Mouse (Mus musculus) midbrain, embryonic 10.5 days (tissue): ENCODE data around the gene P2ry2. TPM values are rescaled to one million over a fixed set of nuclear protein-coding genes. Genes with fewer than 3 reads are reported as not detected.

Experiments used
- DNase-seq: peaks from one replicate; pipeline ENCODE4 v3.0.0-alpha.2; 2017; ENCODE audit warnings: low spot score
- H3K27ac ChIP-seq: fragments of 300-500 bp; sonication (generic); replicated peaks from 2 replicates; pipeline ENCODE4 v1.5.1; 2016; ENCODE audit warnings: mild to moderate bottlenecking
- H3K27me3 ChIP-seq: fragments of 300-500 bp; sonication (generic); 2 replicates; pipeline ENCODE4 v1.6.1; 2016; ENCODE audit warnings: low read depth, mild to moderate bottlenecking; ENCODE audit not compliant: poor library complexity, severe bottlenecking
- H3K36me3 ChIP-seq: fragments of 300-500 bp; sonication (generic); 2 replicates; pipeline ENCODE4 v1.6.1; 2016; ENCODE audit warnings: mild to moderate bottlenecking, moderate library complexity
- H3K4me1 ChIP-seq: fragments of 300-500 bp; sonication (generic); 2 replicates; pipeline ENCODE4 v1.6.1; 2016
- H3K4me3 ChIP-seq: fragments of 300-500 bp; sonication (generic); 2 replicates; pipeline ENCODE4 v1.5.1; 2016; ENCODE audit warnings: mild to moderate bottlenecking, moderate library complexity
- H3K9me3 ChIP-seq: fragments of 300-500 bp; sonication (generic); replicated peaks from 2 replicates; pipeline ENCODE4 v1.6.1; 2016; ENCODE audit warnings: mild to moderate bottlenecking
- WGBS: fragments of 180-500 bp; shearing (Covaris S2); methylation state at CpG from one replicate; pipeline ENCODE4 v1.1.7; 2016; 5-methylcytosine and 5-hydroxymethylcytosine counted together
- polyA plus RNA-seq: library from polyadenylated mRNA; unstranded; fragments of >200 nt; fragmentation: Nextera tagmentation; extraction: Ambion mirVana; gene quantifications from 2 replicates; pipeline ENCODE4 v1.2.1, GENCODE M21; 2016

P2ry2 gene
- polyA plus RNA-seq, 1 experiment from 2014 or later, result 0.22 TPM

DNA sequence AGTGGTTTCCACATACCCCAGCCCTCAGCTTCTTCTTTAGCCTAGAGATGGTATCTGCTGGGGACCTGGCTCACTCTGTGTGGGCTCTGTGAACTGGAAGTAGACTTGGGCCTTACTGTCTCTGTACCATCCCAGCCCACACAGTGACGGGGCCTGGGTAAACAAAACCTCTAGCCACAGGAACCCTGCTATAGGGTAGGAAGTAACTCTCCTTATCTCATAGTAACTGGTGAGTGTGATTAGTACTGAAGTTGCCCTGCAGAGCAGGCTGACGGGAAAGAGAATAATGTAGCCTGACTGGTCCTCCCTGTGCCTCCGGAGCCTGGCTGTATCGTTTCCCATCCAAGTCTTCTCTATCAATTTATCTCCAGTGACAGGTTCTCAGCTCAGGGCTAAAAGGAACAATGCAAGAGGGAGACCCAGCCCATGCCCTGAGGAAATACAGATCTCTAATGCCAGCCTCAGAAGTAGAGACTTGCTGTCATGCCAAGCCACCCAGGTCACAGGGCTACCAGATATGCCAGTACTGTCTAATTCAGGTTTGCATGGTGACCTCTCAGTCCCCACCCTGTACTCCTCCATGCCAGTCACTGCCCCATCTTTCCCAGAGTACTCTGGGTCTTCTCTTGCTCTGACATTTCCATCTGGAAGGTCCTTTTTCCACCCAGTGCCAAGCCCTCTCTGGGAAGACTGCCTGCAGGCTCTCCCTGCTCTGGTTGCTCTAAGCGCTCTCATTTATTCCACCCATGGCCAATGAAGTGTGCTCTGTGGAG, 29.5 kb upstream of the P2ry2 start:
- no peak for DNase-seq
- no peak overlapping the region for H3K27ac ChIP-seq
- WGBS, result 74% methylated on average over 5 of the region's 5 CpGs
- H3K9me3 ChIP-seq, result no peaks in the 10 kb centered on the region
- H3K27me3 ChIP-seq, result no peaks in the 10 kb centered on the region
- H3K4me1 ChIP-seq, result peaks cover 8% of the 10 kb centered on the region; the same call in 1 of the 2 replicates
- no peak overlapping the region for H3K4me3 ChIP-seq
- no peaks in the 10 kb centered on the region for H3K36me3 ChIP-seq

DNA sequence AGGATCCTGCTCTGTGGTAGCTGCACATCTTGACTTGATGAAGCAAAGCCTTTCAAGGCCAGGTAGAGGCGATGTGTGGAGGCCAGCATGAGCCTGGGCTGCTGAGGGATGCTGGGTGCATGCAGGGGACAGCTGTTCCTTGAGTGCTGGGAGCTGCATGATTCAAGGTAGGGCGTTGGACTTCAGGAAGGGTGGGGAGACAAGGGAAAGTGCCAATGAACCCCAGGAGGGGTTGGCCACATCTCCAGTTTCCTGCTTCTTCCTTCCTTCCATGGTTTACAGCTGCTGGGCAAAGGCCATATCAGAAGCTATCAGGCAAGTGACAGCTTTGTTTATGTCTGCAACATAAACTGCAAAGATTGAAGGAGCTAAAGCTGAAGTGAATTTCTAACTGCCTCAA, 28.9 kb upstream of the P2ry2 start:
- no peaks in the 10 kb centered on the region for H3K9me3 ChIP-seq
- 75% methylated on average over 2 of the region's 2 CpGs for whole genome bisulfite sequencing
- no peak overlapping the region for H3K4me3 ChIP-seq
- H3K4me1 ChIP-seq, result peaks cover 8% of the 10 kb centered on the region; the same call in 1 of the 2 replicates
- no peaks in the 10 kb centered on the region for H3K27me3 ChIP-seq
- H3K27ac ChIP-seq, result no peak overlapping the region
- DNase-seq, result no peak
- H3K36me3 ChIP-seq, result no peaks in the 10 kb centered on the region

DNA sequence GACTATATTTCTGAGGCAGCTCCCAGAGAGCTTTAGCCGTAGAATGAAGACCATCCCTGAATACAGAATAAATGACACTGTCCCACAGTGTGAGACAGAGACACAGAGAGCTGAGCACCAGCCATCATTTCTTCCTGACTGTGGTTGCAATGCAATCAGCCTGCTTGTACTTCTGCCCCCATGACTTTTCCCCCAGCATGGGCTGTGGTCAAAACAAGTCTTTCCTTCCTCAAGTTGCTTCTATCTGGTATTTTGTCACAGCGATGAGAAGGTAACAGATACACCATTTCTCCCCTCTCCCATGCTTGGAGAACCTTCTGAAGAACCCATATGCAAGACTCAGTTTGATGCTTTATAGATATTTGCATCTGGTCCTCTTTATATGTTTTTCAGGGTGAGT, 20.7 kb upstream of the P2ry2 start:
- 90% methylated on average over 2 of the region's 2 CpGs for WGBS
- no peak overlapping the region for H3K27ac ChIP-seq
- H3K4me3 ChIP-seq, result no peak overlapping the region
- H3K4me1 ChIP-seq, result 0 out of 2 replicates have a peak, but pooled peaks cover 4% of the 10 kb centered on the region
- DNase-seq, result no peak
- no peaks in the 10 kb centered on the region for H3K36me3 ChIP-seq
- no peaks in the 10 kb centered on the region for H3K27me3 ChIP-seq
- no peaks in the 10 kb centered on the region for H3K9me3 ChIP-seq

DNA sequence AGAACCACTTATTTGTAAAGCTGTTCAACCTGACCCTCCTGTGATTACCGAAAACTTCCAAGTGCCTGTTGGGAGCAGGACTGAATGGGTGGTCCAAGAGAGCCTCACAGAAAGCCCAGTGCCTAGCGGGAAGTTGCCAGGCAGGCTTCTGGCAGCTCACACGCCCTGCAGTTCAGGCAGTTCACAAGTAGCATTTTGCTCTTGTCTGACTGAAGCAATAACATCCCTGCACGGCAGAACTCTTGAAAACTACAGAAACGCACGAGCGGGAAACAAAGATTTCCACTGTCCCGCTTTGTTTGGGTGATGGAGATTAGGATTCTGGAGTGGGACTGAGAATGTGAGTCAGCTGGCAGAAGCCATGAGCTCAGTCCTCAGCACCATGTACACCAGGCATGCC, 18.6 kb upstream of the P2ry2 start:
- Histone ChIP-seq H3K27me3 (no peaks in the 10 kb centered on the region), H3K36me3 (no peaks in the 10 kb centered on the region)
- 69% methylated on average over 8 of the region's 8 CpGs for WGBS

DNA sequence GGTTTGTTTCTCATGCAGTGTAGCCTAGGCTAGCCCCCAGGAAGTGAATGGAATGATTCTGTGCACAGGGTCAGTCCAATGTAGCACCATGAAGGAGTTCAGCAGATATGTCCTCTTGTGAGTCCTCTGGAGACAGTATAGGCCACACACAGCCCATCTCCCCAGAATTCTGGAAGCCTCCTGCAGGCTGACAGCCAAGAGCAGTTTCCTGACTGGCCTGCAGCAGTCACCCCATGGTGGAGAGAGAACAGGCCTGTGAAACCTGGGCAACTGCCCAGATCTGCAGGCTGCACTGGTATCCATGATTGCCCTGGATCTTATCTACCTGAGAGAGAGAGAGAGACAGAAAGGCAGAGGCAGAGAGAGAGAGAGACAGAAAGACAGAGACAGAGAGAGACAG, 18.1 kb upstream of the P2ry2 start:
- Histone ChIP-seq H3K9me3 (no peaks in the 10 kb centered on the region), H3K36me3 (no peaks in the 10 kb centered on the region), H3K27me3 (no peaks in the 10 kb centered on the region), H3K4me1 (0 out of 2 replicates have a peak, but pooled peaks cover 4% of the 10 kb centered on the region), H3K4me3 (no peak overlapping the region), H3K27ac (no peak overlapping the region)
- DNase-seq, result no peak

More for the DNA sequence above, 18.6 kb upstream of the P2ry2 start:
- H3K9me3 ChIP-seq, result no peaks in the 10 kb centered on the region
- no peak for DNase-seq
- H3K4me3 ChIP-seq, result no peak overlapping the region
- H3K27ac ChIP-seq, result no peak overlapping the region
- 0 out of 2 replicates have a peak, but pooled peaks cover 4% of the 10 kb centered on the region for H3K4me1 ChIP-seq

DNA sequence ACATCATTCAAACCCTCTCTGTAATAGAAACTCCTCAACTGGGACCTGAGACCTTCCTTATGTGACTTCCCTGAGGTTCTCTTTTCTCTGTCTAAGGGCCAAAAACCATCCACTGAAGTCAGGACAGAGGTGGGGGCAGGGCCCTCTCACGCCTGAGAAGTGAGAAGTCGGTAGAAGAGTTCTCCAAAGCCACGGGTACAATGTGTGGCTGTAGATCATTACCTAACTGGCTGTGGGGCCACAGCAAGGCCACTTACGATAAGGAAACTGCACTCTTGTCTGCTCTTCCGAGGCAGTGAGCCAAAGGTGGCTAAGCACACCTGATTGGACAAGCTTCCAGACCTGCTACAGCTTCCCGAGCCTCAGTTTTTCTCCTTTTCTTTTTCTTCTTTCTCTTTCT, 16.8 kb upstream of the P2ry2 start:
- no peak overlapping the region for H3K27ac ChIP-seq
- no peaks in the 10 kb centered on the region for H3K27me3 ChIP-seq
- H3K9me3 ChIP-seq, result no peaks in the 10 kb centered on the region
- no peak overlapping the region for H3K4me3 ChIP-seq
- no peaks in the 10 kb centered on the region for H3K36me3 ChIP-seq
- no peak for DNase-seq
- 0 out of 2 replicates have a peak, but pooled peaks cover 4% of the 10 kb centered on the region for H3K4me1 ChIP-seq
- 85% methylated on average over 6 of the region's 6 CpGs for WGBS

DNA sequence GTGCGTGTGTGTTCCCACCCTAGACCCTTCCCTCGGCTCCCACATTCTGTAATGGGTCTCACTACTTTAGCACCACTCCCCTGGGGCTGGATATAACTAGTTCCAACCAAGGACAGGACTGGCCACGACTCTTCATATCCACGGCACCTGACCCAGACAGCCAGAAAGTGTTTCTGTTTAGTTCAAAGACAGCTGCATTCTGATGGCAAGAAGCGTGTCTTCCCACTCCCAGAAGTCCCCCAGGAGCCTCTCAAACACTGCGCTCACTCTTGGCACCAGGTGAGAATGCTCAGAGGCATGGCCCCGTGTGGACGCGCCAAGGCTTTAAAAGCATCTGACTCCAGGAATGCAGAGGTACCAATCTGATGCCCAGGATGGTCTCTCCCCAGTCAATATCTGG, 16.3 kb upstream of the P2ry2 start:
- no peaks in the 10 kb centered on the region for H3K36me3 ChIP-seq
- DNase-seq, result no peak
- H3K4me3 ChIP-seq, result no peak overlapping the region
- WGBS, result 97% methylated on average over 9 of the region's 9 CpGs
- no peak overlapping the region for H3K27ac ChIP-seq
- no peaks in the 10 kb centered on the region for H3K27me3 ChIP-seq
- H3K4me1 ChIP-seq, result 0 out of 2 replicates have a peak, but pooled peaks cover 4% of the 10 kb centered on the region
- H3K9me3 ChIP-seq, result no peaks in the 10 kb centered on the region

DNA sequence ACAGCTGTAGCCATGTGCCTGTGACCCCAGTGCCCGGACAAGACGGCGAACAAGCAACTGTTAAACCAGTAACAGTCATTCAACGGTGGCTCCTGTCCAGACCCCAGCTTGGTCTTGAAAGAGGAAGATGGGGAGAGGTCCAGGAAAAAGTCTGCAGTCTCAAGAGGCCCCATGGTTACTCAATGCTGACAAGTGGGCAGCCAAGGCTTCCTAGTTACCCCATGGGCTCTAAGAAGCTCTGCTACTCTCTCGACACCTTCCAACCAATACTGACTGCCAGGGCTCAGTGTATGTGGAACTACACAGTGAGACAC, 15.7 kb upstream of the P2ry2 start:
- Histone ChIP-seq H3K27ac (no peak overlapping the region), H3K4me3 (no peak overlapping the region), H3K4me1 (0 out of 2 replicates have a peak, but pooled peaks cover 4% of the 10 kb centered on the region), H3K36me3 (no peaks in the 10 kb centered on the region), H3K27me3 (no peaks in the 10 kb centered on the region), H3K9me3 (no peaks in the 10 kb centered on the region)
- 83% methylated on average over 5 of the region's 5 CpGs for WGBS
- DNase-seq, result no peak

DNA sequence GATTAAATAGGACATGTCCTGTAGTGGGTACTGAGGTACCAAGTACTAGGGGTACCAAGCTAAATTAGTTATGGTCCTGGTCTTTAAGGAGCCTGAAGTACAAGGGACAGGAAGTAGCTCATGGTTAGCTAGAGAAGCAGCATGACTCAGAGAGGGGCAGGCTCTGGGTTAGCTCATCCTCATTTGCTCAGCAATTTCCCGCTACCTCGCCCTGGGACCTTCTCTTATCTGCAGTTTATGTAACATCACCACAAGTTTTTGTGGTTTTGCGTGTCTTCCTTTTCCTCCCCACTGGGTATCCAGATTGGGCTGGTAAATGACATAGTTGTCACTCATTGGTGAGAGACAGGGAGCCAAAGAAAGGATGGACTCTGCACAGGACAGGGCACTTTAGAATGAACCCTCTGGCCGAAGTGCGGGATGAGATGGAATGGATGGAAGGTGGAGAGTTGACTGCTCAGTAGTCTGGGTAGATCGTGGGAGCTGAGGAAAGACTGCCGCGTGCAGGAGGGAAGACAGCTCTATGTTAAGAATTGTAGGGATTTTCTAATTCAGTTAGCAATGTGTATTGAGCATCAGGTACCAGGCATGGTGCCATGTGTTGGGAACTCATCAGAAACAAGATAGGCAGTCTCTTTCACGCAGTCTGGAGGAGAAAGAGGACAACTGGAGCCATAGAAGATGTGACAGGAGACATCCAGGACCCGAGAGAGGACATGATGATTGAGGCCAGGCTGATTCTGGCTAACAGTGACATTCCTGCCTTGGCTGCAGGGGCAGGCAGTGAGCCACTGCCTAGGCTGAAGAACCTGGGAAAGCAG, 15.2 kb upstream of the P2ry2 start:
- DNase-seq, result no peak
- Histone ChIP-seq H3K4me3 (no peak overlapping the region), H3K27ac (no peak overlapping the region), H3K4me1 (0 out of 2 replicates have a peak, but pooled peaks cover 4% of the 10 kb centered on the region), H3K27me3 (no peaks in the 10 kb centered on the region), H3K9me3 (no peaks in the 10 kb centered on the region), H3K36me3 (no peaks in the 10 kb centered on the region)
- WGBS, result 88% methylated on average over 10 of the region's 10 CpGs

DNA sequence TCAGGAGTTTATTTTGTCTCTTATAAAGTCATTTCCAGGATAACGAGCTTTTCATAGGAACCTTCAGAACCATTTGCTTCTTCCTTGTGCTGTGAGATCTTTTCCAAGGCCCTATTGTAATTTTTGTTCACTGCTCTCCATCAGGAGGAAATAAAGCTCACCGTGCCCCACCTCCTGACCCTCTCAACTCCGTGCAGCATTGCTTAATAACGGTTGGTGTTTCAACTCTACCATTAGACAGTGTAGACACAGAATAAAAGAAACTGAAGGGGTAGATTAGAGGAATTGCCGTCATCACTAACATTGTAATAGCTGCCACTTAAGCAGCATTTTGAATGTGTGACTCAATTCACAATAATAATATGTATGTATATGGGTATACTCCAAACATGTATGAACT, 14.2 kb upstream of the P2ry2 start:
- DNase-seq, result no peak

DNA sequence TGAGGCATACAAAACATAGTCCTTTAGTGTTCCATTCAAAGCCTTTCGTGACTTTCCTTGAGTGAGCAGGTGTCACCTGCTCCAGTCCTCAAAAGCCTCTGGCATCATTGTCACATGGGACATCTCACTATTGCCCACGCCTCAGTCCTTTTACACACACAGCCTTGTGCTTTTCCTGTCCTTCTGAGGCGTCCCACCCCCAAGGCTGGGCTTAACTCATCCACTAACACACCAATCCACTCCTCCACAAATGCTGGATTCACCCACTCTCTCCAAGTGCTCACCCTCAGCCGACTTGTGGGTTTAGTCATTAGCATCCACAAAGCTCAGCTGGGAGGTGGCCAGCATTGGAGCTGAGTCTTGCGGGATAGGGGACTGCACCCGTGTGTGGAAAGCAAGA, 4.8 kb upstream of the P2ry2 start:
- no peak overlapping the region for H3K4me3 ChIP-seq
- WGBS, result 69% methylated on average over 6 of the region's 6 CpGs
- peaks cover 10% of the 10 kb centered on the region for H3K4me1 ChIP-seq
- peaks cover 31% of the 10 kb centered on the region for H3K27me3 ChIP-seq
- H3K9me3 ChIP-seq, result no peaks in the 10 kb centered on the region
- H3K27ac ChIP-seq, result no peak overlapping the region
- no peak for DNase-seq
- no peaks in the 10 kb centered on the region for H3K36me3 ChIP-seq

More for the DNA sequence above, 14.2 kb upstream of the P2ry2 start:
- 83% methylated on average over 5 of the region's 5 CpGs for WGBS
- Histone ChIP-seq H3K27me3 (no peaks in the 10 kb centered on the region), H3K4me3 (no peak overlapping the region), H3K36me3 (no peaks in the 10 kb centered on the region), H3K27ac (no peak overlapping the region), H3K9me3 (no peaks in the 10 kb centered on the region), H3K4me1 (0 out of 2 replicates have a peak, but pooled peaks cover 4% of the 10 kb centered on the region)

DNA sequence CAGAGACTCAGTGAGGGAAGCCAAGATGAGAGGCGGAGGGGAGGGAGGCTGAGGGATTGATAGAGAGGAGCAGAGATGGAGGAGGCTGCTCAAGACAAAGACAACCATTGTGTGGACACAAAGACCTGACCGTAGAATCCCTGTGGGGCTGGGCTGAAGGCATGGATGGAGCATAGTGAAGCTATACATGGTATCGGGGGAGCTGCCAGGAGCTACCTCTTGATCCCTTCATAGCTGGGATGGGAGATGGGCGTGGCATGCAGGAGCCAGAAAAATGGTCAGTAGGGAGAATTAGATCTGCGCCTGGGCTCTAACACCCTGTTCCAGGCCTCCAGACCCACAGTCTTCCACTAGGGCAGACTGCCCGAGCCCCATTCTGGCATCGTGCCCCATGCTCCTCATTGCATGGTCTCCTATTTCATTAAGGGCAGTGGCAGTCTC, 4.4 kb upstream of the P2ry2 start:
- H3K9me3 ChIP-seq, result no peaks in the 10 kb centered on the region
- DNase-seq, result no peak
- H3K4me3 ChIP-seq, result no peak overlapping the region
- WGBS, result 75% methylated on average over 7 of the region's 7 CpGs
- H3K27me3 ChIP-seq, result peaks cover 35% of the 10 kb centered on the region
- H3K27ac ChIP-seq, result no peak overlapping the region
- H3K4me1 ChIP-seq, result peaks cover 15% of the 10 kb centered on the region
- no peaks in the 10 kb centered on the region for H3K36me3 ChIP-seq

DNA sequence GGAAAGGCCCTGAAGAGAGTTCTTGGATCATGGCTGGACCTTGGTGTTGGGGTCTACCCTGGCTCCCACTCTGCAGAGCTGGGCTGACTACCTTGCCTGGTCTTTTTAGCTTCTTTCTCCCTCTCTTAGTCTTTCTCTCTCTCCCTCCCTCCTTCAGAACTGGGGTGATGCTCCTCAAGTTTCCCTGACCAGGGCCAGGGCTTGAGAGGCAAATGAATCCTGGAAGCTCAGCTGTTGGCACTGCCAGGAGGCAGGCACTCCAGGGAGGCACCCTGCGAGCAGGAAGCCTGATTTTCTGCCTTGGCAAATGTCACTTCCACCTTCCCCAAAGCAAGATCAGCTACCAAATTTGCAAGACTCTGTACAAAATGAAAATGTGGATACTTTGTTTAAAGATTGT, 2.3 kb upstream of the P2ry2 start:
- H3K36me3 ChIP-seq, result no peaks in the 10 kb centered on the region
- WGBS, result 67% methylated on average over 1 of the region's 1 CpGs
- peaks cover 26% of the 10 kb centered on the region for H3K4me1 ChIP-seq
- H3K27ac ChIP-seq, result no peak overlapping the region
- H3K27me3 ChIP-seq, result peaks cover 56% of the 10 kb centered on the region
- no peak for DNase-seq
- H3K9me3 ChIP-seq, result no peaks in the 10 kb centered on the region
- no peak overlapping the region for H3K4me3 ChIP-seq
